Mouse (Mus musculus): Measurements from ENCODE around the gene Sh3gl2.
A peak's percentile ranks its signal among the peaks of the same experiment; 100 is the strongest.

The Sh3gl2 gene

DNA sequence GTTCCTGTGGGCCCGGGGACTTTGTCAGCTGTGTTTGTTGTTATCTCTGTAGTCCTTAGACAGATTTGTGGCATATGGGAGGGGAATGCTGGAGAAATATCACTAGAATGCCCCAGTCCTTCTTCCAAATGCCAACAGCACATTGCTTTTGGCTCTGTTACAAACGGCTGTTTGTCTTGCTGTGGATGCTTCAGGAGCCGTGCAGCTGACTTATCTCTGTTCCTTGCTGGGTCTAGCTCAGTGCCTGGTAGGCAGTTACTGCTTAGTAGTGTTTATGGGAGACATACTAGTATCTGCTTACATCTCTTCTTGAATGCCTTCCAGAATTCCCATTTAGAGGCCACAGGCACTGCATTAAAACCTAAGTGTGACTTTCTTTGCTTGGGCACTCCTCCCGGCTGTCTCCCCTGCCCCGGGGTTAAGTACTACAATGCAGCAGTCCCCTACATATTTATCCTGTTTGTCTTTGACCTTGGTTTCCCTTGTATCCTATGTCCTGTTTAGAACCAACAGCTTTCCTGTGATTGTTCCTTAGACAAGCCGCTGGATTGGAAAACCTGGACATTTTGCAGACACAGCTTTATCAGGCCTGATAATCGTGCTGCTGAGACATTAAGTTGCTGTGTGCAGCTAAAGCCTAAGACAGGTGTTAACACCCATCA, 101.1 kb downstream of the Sh3gl2 start:
- no peak for DNase-seq

DNA sequence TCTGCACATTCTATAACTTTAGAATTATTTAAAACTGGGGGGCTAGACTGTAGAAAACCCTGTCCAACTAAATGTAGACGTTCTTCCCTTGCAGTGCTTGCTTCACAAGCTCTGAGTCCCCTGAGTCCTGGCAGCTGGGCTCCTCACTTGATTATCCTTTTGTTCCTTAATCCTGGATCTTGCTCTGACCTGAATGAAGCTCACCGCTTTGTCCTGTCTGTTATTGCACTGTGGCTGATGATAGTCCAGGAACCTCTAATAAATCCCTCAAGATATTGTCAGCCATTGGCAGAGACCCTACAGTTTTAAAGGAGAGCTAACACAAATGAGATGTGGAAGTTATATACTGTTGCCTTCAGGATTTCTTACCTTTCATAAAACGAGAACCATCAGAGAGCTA, 114.2 kb downstream of the Sh3gl2 start:
- no peak for DNase-seq

- DNase-seq = no peak
Observed at GRCm38 (mm10) chr4:85325454-85325853, 120.5 kb downstream of the Sh3gl2 start.

DNA sequence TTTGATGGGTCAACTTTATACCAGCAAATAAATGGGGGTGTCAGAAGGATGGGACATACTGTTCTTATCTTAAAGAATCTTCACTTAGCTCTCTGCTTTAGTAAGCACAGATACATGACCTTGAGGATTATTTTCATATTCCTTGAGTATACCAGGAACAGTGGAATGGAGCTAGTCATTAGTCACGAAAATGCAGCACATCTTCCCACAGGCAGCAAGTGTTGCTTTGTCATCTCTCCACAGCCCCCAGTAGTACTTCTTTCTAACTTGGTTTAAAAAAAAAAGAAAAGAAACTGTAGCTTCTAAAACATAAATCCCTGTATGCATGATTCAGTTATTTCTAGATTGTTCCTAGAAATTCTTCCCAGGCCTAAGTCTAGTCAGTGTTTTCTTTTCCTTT, 121.1 kb downstream of the Sh3gl2 start:
- DNase-seq = no peak

GRCm38 (mm10) chr4:85334688-85335200, 129.8 kb downstream of the Sh3gl2 start:
- peak; percentile 64 for DNase-seq

DNA sequence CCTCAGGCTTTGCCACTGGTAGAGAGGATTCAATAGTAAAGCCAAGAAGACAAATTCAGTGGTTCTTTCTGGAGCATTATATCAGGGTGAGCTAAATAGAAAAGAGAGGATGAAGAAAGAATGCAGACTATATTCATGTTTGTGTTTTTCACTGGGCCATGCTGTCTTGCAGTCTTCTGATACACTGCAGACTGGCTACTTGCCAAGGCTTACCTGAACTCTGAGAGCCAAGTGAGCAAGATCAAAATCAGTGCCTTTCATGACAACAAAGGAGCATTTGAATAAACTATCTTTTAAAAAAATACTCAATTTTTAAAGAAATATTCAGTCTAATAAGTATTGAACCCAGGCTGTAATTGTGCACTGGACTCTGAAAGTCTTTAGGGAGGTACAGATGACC, 131.4 kb downstream of the Sh3gl2 start:
- no peak for DNase-seq

GRCm38 (mm10) chr4:85339126-85339525, 134.2 kb downstream of the Sh3gl2 start:
- no peak for DNase-seq

DNA sequence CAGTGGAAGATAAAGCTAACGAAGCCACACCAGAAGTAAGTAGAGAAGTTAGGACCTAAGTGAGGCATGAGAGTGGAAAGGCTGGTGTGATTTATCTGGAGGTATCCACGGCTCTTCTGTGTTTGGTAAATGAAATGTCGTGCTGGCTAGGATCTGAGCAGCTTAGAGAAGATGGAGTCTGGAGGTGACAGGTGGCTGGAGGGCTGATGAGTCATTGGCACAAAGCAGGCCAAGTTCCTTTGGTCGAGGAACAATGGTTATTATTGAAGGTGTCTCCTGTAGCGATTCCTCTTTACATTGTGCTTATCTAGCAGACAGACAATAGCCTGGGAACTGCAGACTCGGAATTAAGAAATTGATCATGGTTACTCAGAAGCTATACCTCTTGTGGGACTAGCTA, 135.8 kb downstream of the Sh3gl2 start:
- peak; percentile 79 for DNase-seq

GRCm38 (mm10) chr4:85345911-85346310, 141.0 kb downstream of the Sh3gl2 start:
- no peak for DNase-seq

DNA sequence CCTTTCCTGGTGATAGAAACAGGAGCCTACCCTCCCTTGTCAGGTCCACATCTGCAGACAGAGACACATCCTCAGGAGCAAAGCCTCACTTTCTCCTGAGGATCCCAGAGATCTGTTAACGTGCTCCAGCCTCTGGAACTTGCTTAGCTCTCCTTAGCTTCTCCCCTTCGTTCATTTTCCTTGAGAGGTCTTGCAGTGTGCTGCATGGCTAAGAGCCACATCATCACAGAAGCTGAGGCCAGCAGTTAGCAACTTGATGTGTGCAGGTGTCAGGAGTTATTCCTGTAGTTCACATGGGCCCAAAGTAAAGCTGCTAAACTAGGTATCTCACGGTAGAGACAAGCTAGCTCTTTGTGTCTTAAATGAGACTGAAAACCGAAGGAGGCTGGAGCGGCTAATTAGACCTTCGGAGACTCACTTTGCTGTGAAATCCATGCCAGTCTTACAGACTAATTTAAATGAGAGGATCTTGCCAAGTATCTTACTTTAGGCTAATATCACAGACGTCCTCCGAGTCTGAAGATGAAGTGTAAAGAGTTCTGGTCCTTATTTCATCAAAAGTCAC, 143.2 kb downstream of the Sh3gl2 start:
- DNase-seq = no peak

DNA sequence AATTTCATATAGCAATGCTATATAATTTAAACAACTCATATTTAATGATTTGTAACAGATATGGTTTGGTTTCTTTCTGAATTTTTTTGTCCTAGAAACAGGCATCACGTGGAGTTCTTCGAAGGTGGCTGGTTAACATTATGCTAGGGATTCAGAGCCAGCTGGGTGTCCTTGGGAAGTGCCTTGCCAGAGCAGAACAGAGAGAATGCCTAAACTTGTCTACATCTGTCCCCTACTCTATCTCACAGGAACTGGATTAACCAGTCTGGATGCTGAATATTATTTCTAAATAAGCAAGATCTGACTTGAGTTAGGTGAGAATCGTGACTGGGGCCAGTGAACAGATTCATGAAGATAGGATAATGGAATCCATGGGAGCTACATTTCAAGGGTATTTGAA, 157.7 kb downstream of the Sh3gl2 start:
- no peak for DNase-seq

GRCm38 (mm10) chr4:85363205-85363604, 158.3 kb downstream of the Sh3gl2 start:
- no peak for DNase-seq

DNA sequence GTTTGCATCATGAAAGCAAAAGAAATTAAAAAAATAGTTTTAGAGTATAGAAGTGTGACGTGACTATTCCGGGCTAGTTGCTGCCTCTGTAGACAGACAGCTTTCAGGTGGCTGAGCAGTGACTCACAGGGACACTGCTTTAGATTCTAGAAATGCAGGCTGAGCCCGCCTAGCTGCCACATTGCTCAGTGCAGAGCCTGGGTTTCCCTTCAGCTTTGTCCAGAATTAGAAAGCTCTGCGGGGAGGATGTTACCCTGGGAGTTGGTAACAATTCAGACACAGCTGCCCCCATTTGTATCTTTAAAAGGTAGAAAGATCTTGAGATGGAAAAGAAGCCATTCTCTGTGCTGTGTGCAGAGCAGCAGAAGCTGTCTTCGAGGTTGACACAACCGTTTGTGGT, 166.1 kb downstream of the Sh3gl2 start:
- no peak for DNase-seq

GRCm38 (mm10) chr4:85374801-85375200, 169.9 kb downstream of the Sh3gl2 start:
- peak; percentile 49 for DNase-seq

GRCm38 (mm10) chr4:85376187-85376586, 171.3 kb downstream of the Sh3gl2 start:
- DNase-seq = no peak

GRCm38 (mm10) chr4:85376610-85377009, 171.7 kb downstream of the Sh3gl2 start:
- no peak for DNase-seq

- no peak for DNase-seq
Observed at GRCm38 (mm10) chr4:85385241-85385640, 180.3 kb downstream of the Sh3gl2 start.

DNA sequence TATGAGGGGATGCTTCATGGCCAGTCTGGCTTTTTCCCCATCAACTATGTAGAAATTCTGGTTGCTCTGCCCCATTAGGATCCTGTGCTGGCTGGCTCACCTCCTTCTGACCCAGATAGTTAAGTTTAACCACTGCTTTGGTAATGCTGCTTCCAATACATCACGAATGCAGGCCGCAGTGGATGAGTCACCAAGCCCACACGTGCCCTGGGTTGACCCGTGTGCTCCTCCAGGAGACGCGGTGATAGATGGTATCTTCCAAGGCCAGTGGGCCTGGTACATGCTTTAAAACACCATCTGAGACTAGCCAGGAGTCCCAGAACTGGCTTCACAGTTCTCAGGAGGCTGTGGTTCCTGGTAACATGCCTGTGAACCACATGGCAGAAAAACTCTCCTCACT, 182.8 kb downstream of the Sh3gl2 start:
- no peak for DNase-seq

DNA sequence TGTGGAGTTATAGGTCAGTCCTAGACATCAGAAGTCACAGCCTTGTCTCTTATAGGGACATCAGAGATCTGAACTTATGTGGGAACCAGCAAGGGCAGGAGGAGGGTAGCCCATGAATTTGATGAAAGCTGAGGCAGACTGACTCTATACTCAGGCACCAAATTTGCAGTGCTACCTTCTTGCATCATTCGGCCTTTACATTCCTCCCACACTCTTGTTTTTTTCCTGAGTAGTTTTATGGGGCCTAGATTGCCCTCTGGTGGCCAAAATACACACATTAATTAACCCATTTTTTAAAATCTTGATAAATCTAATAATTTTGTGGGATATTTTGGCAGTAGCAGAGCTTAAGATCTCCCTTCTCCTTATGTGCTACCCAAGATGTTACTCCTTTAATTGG, 186.9 kb downstream of the Sh3gl2 start:
- DNase-seq = peak; percentile 59

GRCm38 (mm10) chr4:85398765-85399164, 193.8 kb downstream of the Sh3gl2 start:
- peak; percentile 3 for DNase-seq

DNA sequence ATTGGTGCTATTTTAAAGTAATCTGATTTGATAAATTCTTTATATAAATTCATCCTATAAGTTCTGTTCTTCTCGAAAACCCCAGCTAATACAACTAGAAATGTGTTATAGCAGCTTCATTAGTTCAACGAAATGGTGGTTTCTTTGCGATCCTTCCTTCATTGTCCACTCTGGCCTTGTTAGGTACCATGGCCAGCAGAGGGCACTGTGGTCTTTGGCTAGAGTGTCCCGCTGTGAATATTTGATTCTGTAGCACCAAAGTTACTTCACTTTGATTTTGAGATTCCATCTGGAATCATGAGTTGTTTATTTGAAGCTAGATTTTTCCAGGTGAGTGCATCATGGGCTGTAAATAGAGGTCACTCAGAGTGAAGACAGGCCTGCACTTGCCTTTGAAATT, 197.9 kb downstream of the Sh3gl2 start:
- DNase-seq = no peak

DNA sequence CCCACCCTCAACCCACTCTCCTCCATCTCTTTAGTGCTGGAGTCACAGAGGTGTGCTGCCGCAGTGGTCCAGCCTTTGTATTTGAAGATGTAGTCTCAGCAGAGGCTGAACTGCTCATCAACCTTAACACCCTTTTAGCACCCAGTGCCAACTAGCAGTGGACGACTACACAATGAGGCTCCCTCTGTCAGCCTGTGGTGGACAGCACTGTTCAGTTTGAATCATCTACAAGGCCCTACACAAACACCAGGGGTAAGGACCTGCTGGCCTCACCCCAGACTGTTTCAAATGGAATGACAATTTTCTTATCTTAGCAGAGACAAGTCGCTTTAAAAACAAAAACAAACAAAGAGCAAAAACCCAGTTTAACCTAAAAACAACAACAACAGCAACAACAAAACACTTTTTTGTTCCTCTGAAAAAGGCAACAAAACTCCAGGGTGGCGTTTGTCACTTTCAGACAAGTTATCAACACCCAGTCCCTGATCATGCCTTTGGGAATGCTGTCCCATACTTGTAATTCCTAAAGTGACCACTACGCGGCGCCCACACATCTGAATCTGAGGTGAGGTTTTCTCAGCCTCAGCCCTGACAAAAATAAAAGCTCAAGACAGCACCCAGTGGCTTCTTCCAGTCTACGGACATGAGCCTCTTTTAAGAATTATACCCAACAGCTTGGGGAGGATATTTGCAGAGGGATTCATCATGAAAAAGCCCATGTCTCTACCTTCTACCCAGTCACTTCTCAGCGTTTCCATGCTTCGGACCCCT, 199.7 kb downstream of the Sh3gl2 start:
- DNase-seq = peak; percentile 61

DNA sequence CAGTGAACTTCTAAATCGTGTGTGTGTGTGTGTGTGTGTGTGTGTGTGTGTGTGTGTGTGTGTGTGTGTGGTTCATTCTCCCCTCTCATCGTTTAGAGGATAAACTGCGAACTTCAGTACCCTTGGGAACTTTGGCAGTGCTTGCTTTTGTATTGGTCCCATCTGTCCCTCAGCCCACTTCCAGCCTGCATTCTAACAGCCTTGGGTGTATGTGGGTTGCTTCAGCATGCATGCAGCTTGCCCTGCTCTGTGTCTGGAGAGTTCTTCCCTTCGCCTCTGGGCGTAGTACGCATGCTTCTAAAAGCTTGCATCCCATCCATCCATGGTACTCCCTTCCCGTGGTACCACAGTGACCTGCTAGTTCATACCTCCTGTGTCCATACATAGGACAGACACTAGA, 200.3 kb downstream of the Sh3gl2 start:
- DNase-seq = no peak

DNA sequence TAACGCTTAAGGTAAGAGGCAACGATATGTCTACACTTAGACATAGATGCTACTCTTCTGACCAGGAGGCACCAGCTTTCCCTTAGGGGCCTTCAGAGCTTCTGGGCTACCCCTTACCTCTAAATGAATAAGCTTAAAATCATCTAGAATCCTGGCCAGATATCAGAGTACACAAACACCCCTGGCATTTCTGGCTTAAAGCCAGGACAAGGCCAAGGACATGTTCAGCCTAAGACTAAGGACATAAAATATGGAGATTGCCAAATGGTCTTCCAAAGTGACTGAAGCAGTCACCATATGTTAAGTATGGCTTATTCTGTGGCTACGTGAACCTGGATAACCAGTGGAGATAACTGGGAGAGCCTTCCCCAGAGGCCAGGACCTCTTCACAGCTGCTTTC, 211.5 kb downstream of the Sh3gl2 start:
- DNase-seq = no peak

Data from cerebellum, adult 8-10 months (tissue).